Mouse (Mus musculus): ENCODE measurements around the gene Galnt4. TPM values are rescaled to one million over a fixed set of nuclear protein-coding genes. Genes with fewer than 3 reads are reported as not detected.

Gene Galnt4
- total and polyA plus RNA-seq, 3 experiments, result 1.6 to 1.7 TPM; not detected in 1

GRCm38 (mm10) chr10:99116237-99116632 lies 8.3 kb downstream of the Galnt4 start:
- Histone ChIP-seq H3K27me3 (ENCODE audit: control insufficient read depth in 1 of 2, insufficient read depth in 2 of 2, low read length in 2 of 2) (no peaks in the 10 kb centered on the region), H3K9me3 (replicated peaks; ENCODE audit: insufficient read depth, low read length) (no peaks in the 10 kb centered on the region), H3K9ac (ENCODE audit: control insufficient read depth, low read depth, low read length, poor library complexity, severe bottlenecking) (no peak overlapping the region), H3K27ac (ENCODE audit: control insufficient read depth, low read depth, low read length) (no peak overlapping the region), H3K4me1 (ENCODE audit: control insufficient read depth in 1 of 2, insufficient read depth in 2 of 2, low read length in 2 of 2) (no peaks in the 10 kb centered on the region), H3K36me3 (ENCODE audit: control insufficient read depth in 1 of 2, insufficient read depth in 2 of 2, low read length in 2 of 2) (no peaks in the 10 kb centered on the region), H3K4me3 (ENCODE audit: control insufficient read depth in 1 of 2, insufficient read depth in 1 of 2, low read depth in 2 of 2, low read length in 2 of 2) (no peak overlapping the region), H3K79me2 (ENCODE audit: control insufficient read depth, insufficient read depth, low read length, poor library complexity) (0 out of 2 replicates have a peak, but pooled peaks cover 1% of the 10 kb centered on the region)
- DNase-seq (ENCODE audit: low read depth, low spot score), result no peak
- TF ChIP-seq EP300 (IDR thresholded peaks at IDR 0.05; ENCODE audit: low read depth in 1 of 2, low read length in 2 of 2) (no peak), MYB (IDR thresholded peaks at IDR 0.05; ENCODE audit: low read depth, low read length) (no peak), MYC (IDR thresholded peaks at IDR 0.05; ENCODE audit: low read depth, low read length) (no peak), USF1 (IDR thresholded peaks at IDR 0.05; ENCODE audit: low read depth, low read length) (no peak), E2F4 (IDR thresholded peaks at IDR 0.05; ENCODE audit: borderline replicate concordance, low read depth, low read length) (no peak), NRF1 (IDR thresholded peaks at IDR 0.05; ENCODE audit: insufficient read depth, low read depth, low read length, poor library complexity, severe bottlenecking) (no peak), MEF2A (IDR thresholded peaks at IDR 0.05; ENCODE audit: extremely low read depth, insufficient replicate concordance, low read depth, low read length, poor library complexity, severe bottlenecking) (no peak), ZKSCAN1 (IDR thresholded peaks at IDR 0.05; ENCODE audit: low read depth, low read length) (no peak), POLR2AphosphoS5 (IDR thresholded peaks at IDR 0.05; ENCODE audit: borderline replicate concordance, low read depth, low read length) (no peak), BHLHE40 (IDR thresholded peaks at IDR 0.05; ENCODE audit: borderline replicate concordance, low read depth, low read length) (no peak), CTCF (IDR thresholded peaks at IDR 0.05 in 2 of 3, conservative IDR thresholded peaks at IDR 0.05 in 1 of 3; ENCODE audit: control insufficient read depth in 1 of 3, insufficient read depth in 1 of 3, low read depth in 2 of 3, low read length in 3 of 3, poor library complexity in 1 of 3, severe bottlenecking in 1 of 3) (no peak), JUND (IDR thresholded peaks at IDR 0.05; ENCODE audit: low read depth, low read length) (no peak), SMC3 (IDR thresholded peaks at IDR 0.05; ENCODE audit: low read depth, low read length) (no peak), CHD2 (IDR thresholded peaks at IDR 0.05; ENCODE audit: low read length) (no peak), MAX (IDR thresholded peaks at IDR 0.05; ENCODE audit: low read length) (no peak)

GRCm38 (mm10) chr10:99116650-99117615 lies 9.0 kb downstream of the Galnt4 start:
- Histone ChIP-seq H3K4me1 (ENCODE audit: control insufficient read depth in 1 of 2, insufficient read depth in 2 of 2, low read length in 2 of 2) (no peaks in the 10 kb centered on the region), H3K27me3 (ENCODE audit: control insufficient read depth in 1 of 2, insufficient read depth in 2 of 2, low read length in 2 of 2) (no peaks in the 10 kb centered on the region), H3K9me3 (replicated peaks; ENCODE audit: insufficient read depth, low read length) (no peaks in the 10 kb centered on the region), H3K36me3 (ENCODE audit: control insufficient read depth in 1 of 2, insufficient read depth in 2 of 2, low read length in 2 of 2) (no peaks in the 10 kb centered on the region), H3K9ac (ENCODE audit: control insufficient read depth, low read depth, low read length, poor library complexity, severe bottlenecking) (no peak overlapping the region), H3K27ac (ENCODE audit: control insufficient read depth, low read depth, low read length) (no peak overlapping the region), H3K79me2 (ENCODE audit: control insufficient read depth, insufficient read depth, low read length, poor library complexity) (no peaks in the 10 kb centered on the region), H3K4me3 (ENCODE audit: control insufficient read depth in 1 of 2, insufficient read depth in 1 of 2, low read depth in 2 of 2, low read length in 2 of 2) (no peak overlapping the region)
- no peak for DNase-seq (ENCODE audit: low read depth, low spot score)
- TF ChIP-seq RCOR1 (IDR thresholded peaks at IDR 0.05; ENCODE audit: low read depth, low read length) (no peak), MEF2A (IDR thresholded peaks at IDR 0.05; ENCODE audit: extremely low read depth, insufficient replicate concordance, low read depth, low read length, poor library complexity, severe bottlenecking) (no peak), TCF12 (IDR thresholded peaks at IDR 0.05; ENCODE audit: low read depth, low read length) (no peak), SMC3 (IDR thresholded peaks at IDR 0.05; ENCODE audit: low read depth, low read length) (no peak), ZKSCAN1 (IDR thresholded peaks at IDR 0.05; ENCODE audit: low read depth, low read length) (no peak), CTCF (IDR thresholded peaks at IDR 0.05 in 2 of 3, conservative IDR thresholded peaks at IDR 0.05 in 1 of 3; ENCODE audit: control insufficient read depth in 1 of 3, insufficient read depth in 1 of 3, low read depth in 2 of 3, low read length in 3 of 3, poor library complexity in 1 of 3, severe bottlenecking in 1 of 3) (no peak), NELFE (IDR thresholded peaks at IDR 0.05; ENCODE audit: low read depth, low read length) (no peak), MAFK (IDR thresholded peaks at IDR 0.05; ENCODE audit: borderline replicate concordance, low read depth, low read length) (no peak), EP300 (IDR thresholded peaks at IDR 0.05; ENCODE audit: low read depth in 1 of 2, low read length in 2 of 2) (no peak), ZMIZ1 (IDR thresholded peaks at IDR 0.05; ENCODE audit: low read depth, low read length) (no peak), ETS1 (IDR thresholded peaks at IDR 0.05; ENCODE audit: low read depth, low read length) (no peak), TAL1 (IDR thresholded peaks at IDR 0.05; ENCODE audit: low read length) (no peak), SIN3A (IDR thresholded peaks at IDR 0.05; ENCODE audit: low read length) (no peak), ELF1 (IDR thresholded peaks at IDR 0.05; ENCODE audit: low read depth, low read length) (no peak), GABPA (IDR thresholded peaks at IDR 0.05; ENCODE audit: low read depth, low read length) (no peak), ZC3H11A (IDR thresholded peaks at IDR 0.05; ENCODE audit: low read depth, low read length) (no peak)

Measured in MEL (cell line).